Mouse (Mus musculus): Measurements from ENCODE around the gene Frmd4a.
"Not testable (repeated sequence)": the region's sequence is repeated elsewhere in the genome, so short reads cannot be mapped to it uniquely, and the experiment has no call there.

Gene Frmd4a

GRCm38 (mm10) chr2:4593433-4593832 lies 575.9 kb downstream of the Frmd4a start:
- DNase-seq: peak; percentile 32 to 59

DNA sequence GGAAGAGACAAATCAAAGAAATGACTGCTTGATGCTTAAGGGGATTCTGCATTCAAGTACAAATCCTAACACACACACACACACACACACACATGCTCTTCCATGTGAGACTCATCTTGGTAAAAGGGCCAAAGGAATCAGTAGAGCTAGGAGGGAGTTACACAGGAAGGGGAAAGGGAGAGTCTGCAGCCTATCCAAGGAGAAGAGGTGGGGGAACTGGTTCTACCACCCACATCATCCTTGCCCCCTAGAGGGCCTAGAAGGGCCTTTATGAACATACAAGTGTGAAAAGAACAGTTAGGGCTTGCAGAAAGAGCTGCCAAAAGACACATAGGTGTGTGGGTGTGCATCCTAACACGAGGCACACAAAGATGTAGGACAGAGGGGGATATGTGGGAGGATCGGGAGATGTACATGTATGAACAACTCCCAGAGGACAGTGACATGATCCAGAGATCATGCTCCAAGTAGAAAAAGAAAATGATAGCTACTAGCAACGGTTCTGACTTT lies 576.4 kb downstream of the Frmd4a start:
- no peak for DNase-seq

DNA sequence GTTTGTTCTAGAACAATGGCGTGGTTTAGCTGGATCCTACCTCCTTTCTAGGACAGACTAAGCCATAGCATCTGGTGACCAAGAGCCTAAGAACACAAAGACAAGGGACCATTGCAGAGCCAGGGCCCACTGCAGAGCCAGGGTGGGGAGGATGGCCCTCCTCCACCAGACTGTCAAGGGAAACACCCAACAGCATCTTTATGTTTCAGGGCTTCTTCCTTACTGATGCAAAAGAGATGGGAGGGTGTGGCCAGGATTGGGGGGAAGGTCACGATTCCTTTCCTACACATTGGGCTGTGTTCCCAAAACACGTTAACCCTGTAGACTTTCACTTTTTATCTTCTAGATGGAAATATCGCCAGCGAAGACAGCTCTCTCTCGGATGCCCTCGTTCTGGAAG lies 579.5 kb downstream of the Frmd4a start:
- DNase-seq: no peak

GRCm38 (mm10) chr2:4601034-4601890 lies 583.7 kb downstream of the Frmd4a start:
- DNase-seq: peak; percentile 34 to 47

DNA sequence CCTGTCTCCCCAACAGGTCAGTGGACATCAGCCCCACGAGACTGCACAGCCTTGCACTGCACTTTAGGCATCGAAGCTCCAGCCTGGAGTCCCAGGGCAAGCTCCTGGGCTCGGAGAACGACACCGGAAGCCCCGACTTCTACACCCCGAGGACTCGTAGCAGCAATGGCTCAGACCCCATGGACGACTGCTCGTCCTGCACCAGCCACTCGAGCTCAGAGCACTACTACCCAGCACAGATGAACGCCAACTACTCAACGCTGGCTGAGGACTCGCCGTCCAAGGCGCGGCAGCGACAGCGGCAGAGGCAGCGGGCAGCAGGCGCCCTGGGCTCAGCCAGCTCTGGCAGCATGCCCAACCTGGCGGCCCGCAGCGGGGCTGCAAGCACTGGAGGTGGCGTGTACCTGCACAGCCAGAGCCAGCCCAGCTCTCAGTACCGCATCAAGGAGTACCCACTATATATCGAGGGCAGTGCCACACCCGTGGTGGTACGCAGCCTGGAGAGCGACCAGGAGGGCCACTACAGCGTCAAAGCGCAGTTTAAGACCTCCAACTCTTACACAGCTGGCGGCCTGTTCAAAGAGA lies 585.9 kb downstream of the Frmd4a start:
- DNase-seq: no peak

DNA sequence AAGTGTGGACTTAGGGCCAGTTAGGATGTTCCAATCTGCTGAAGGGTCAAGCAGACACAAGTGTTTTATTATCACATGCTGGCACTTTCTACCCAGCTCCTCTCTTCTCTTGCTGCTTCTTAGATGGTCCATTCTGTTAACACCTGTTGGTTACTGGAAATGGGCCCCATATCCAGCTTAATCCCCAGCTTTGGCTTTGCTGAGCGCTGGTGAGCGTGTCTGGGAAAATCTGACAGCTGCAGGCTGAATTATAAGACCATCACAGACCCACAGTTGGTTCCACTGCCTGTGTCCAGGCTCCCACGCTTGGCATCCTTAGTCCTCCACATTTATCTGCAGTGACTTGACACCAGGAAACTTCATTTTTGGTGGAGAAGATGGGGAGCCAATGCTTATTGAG lies 589.0 kb downstream of the Frmd4a start:
- no peak for DNase-seq

GRCm38 (mm10) chr2:4608253-4608652 lies 590.7 kb downstream of the Frmd4a start:
- DNase-seq: no peak

DNA sequence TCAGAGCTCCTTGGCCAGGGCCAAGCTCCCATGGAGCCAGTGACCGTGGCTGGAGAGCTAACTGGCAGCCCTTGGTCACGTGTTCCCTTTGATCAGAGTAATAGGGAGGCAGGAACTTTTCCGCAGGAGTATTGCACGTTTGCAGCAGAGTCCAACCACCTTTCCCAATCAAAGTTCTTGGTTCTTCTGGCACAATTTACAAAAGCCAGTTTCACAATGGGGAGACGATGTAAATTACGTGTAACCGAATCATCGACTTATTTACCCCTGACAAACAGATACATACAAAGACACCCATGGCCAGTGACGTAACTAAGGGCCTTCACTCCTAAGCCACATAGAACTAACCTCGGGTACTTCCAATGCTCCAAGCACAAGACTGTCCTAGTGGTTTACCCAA lies 591.9 kb downstream of the Frmd4a start:
- DNase-seq: no peak

GRCm38 (mm10) chr2:4611295-4611694 lies 593.8 kb downstream of the Frmd4a start:
- DNase-seq: no peak

DNA sequence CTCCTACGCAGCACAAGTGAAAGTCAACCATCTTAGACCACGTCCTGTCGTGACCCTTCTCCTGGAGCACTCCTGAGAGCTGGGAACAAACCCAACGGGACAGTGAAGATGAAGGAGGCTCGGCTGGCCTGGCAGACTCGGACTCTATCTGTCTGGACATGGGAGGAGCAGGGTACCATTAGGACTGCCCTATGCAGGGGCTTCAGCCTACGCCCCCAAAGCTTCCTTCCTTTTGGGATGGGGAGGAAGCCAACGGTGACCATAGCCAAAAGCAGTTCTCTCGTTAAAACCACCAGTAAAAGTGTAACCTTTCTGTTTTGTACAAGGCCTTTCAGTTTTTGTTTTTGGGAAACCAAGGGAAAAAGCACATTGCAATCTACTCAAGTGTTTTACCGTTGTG lies 594.2 kb downstream of the Frmd4a start:
- DNase-seq: no peak

DNA sequence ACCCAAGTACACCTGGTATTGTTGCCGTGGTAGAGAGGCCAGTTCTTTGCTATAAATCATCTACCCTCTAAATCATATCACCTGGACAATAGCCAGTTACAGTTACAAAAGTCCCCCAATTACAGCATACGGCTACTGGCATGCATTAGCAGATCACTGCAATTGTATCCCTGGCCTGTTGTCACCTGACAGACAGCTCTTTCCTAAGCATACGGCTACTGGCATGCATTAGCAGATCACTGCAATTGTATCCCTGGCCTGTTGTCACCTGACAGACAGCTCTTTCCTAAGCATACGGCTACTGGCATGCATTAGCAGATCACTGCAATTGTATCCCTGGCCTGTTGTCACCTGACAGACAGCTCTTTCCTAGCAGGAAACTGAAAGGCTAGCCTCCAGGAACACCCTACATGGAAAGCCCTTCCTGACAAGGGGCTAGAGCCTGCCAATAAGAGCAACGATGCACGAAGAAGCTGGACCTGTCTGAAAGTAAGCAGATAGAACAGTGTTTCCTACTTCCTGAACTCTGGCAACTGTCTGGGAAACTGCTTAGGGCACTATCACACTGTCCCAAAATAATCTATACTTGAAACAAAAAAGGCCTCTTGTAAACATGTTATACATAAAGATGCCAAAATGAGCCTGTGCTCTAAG lies 596.9 kb downstream of the Frmd4a start:
- DNase-seq: not testable (repeated sequence)

DNA sequence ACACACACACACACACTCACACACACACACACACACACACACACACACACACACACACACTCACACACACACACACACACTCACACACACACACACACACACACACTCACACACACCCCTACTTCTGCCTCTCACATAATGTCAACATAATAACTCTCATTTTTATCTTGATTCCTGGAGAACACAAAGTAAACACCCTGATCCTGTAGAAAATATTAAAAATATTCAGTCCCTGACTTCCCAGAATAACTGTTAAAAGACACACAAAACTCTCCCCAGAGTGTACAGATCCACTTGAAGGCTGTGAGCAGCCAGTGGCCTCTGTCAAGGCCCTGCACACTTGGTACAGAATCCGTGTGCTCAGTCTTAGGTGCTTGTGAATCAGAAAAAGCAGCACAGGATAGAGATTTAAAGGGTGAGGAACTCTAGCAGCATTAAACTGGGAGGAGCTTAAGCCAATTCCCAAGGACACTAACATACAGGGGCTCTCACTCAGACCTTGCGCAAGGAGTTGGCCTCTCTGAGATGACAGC lies 597.6 kb downstream of the Frmd4a start:
- no peak for DNase-seq

GRCm38 (mm10) chr2:4616995-4617394 lies 599.5 kb downstream of the Frmd4a start:
- DNase-seq: no peak

DNA sequence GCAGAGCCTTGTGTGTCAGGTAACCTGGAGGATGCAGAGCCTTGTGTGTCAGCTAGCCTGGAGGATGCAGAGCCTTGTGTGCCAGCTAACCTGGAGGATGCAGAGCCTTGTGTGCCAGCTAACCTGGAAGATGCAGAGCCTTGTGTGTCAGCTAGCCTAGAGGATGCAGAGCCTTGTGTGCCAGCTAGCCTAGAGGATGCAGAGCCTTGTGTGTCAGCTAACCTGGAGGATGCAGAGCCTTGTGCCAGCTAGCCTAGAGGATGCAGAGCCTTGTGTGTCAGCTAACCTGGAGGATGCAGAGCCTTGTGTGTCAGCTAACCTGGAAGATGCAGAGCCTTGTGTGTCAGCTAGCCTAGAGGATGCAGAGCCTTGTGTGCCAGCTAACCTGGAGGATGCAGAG lies 601.6 kb downstream of the Frmd4a start:
- DNase-seq: not testable (repeated sequence)

DNA sequence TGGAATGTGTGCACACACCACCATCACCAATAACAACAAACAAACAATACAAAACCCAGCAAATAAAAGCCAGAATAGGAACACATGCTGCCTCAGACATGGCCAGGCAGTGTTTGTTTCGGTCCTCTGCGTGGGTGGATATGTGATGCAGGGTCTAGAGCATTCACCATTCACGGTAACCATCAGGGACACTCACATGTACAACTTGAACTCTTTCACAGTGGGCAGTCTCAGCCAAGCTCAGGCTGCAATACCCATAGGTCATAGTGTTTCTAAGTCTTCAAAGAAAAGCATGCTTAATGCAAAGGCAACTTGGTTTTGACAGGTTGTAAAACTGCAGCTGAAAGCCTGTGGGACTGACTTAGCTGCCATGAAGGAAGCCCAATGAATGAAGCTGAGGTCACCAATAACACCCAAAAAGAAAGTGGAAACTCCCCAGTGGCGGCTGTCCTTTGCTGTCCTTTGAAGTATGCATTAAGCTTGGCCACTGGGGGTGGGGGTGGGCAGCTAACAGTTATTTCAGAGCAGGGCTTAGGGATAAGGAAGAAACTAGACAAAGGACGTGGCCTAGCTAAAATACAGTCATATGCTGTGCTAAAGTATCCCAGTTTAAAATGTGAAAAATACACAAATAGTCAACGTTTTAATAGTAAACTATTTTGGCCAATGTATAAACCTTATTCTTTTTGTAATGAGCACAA lies 602.5 kb downstream of the Frmd4a start:
- DNase-seq: no peak

DNA sequence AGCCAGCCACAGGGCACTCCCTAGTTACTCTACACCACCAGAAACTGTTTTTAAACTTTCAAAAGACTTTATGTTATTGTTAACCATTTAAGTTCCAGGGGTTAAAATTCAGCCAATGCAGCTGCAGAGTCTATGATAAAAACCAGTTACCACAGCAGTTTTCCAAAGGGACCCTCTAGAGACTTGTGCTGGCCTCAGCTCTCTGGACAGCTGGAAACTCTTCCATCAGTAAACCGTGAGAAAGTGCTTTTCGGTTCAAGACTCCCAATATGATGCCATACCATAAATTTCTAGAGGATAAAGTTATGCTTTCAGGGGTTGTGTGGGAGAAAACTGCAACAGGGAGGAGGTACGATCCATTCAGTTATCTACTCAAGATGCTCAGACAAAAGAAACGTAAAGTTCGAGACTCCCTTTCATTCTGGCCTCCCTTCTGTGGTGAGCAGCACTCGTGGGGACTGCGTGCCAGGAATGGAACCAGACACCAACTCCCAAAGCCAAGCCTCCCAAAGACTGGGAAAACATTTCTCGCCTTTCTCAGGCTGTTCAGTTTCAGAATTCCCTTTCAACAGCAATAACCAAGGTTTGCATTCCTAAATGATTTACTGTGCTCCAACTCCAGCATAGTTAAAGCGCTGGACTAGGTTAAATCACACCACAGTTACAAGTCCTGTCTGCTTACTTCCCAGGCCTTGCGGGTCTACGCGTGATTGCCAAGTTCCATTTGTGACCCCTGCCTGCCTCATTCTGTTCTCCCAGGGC lies 603.3 kb downstream of the Frmd4a start:
- DNase-seq: no peak

- DNase-seq: no peak
Observed at GRCm38 (mm10) chr2:4621471-4621985, 604.0 kb downstream of the Frmd4a start.

DNA sequence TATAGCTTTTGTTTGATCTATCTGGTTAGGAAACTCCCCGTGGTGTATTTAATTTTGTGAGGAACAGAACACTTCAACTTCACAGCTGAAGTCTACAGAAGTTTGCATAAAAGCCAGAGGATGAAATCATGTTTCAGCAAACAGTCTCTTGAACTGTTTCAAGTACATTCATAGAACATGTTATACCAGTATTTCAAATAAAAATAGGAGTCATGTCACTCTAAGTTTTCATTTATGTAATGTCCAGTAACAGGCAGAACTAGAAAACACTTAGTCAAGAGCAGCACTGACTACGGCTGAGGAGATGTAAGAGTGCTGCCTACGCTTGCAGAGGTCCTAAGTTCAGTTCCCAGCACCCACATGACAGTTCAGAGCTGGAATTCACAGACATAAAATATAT lies 609.4 kb downstream of the Frmd4a start:
- DNase-seq: no peak

GRCm38 (mm10) chr2:4628920-4629319 lies 611.4 kb downstream of the Frmd4a start:
- DNase-seq: no peak

DNA sequence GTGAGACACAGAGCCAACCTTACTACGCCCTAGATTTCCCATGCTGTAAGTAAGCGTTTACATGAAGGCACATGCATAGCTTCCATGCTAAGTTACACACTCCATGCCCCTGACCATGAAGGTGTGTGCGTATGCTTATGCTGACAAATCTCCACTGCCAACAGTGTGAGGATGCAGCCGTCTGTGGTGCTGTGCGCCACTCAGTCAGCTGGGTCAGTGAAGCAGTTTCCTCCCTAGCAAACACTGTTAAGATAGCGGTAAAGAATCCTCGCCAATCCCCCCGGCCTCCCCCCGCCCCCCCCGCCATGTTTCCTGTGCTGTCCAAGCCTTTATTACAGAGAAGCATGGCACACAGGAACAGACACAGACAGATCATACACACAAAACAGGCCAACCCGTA lies 612.0 kb downstream of the Frmd4a start:
- no peak for DNase-seq

- no peak for DNase-seq
Observed at GRCm38 (mm10) chr2:4630197-4630835, 612.8 kb downstream of the Frmd4a start.
